Mouse (Mus musculus) C2C12 (cell line): Measurements from ENCODE around the gene Mapk3.
A peak's percentile ranks its signal among the peaks of the same experiment; 100 is the strongest.

ENCODE experiments used
- CEBPB ChIP-seq: IDR thresholded peaks from one replicate; pipeline ENCODE4 v1.6.1; 2011; ENCODE audit warnings: low read depth, mild to moderate bottlenecking, control low read depth, moderate library complexity
- CTCF ChIP-seq: IDR thresholded peaks from one replicate; pipeline ENCODE4 v1.5.1; 2011; ENCODE audit not compliant: control insufficient read depth, insufficient read depth, insufficient read length
- MAX ChIP-seq: IDR thresholded peaks from one replicate; pipeline ENCODE4 v1.6.1; 2011; ENCODE audit warnings: mild to moderate bottlenecking, control low read depth
- MYOD1 ChIP-seq: IDR thresholded peaks from one replicate; pipeline ENCODE4 v1.6.1; 2011; ENCODE audit warnings: low read depth; ENCODE audit not compliant: control insufficient read depth, insufficient read length
- MYOG ChIP-seq: IDR thresholded peaks from one replicate; pipeline ENCODE4 v1.6.1; 2011; ENCODE audit not compliant: control insufficient read depth, insufficient read length; ENCODE audit errors: extremely low read depth
- USF1 ChIP-seq: IDR thresholded peaks from one replicate; pipeline ENCODE4 v1.6.1; 2011; ENCODE audit warnings: low read depth, mild to moderate bottlenecking, control low read depth, moderate library complexity

DNA sequence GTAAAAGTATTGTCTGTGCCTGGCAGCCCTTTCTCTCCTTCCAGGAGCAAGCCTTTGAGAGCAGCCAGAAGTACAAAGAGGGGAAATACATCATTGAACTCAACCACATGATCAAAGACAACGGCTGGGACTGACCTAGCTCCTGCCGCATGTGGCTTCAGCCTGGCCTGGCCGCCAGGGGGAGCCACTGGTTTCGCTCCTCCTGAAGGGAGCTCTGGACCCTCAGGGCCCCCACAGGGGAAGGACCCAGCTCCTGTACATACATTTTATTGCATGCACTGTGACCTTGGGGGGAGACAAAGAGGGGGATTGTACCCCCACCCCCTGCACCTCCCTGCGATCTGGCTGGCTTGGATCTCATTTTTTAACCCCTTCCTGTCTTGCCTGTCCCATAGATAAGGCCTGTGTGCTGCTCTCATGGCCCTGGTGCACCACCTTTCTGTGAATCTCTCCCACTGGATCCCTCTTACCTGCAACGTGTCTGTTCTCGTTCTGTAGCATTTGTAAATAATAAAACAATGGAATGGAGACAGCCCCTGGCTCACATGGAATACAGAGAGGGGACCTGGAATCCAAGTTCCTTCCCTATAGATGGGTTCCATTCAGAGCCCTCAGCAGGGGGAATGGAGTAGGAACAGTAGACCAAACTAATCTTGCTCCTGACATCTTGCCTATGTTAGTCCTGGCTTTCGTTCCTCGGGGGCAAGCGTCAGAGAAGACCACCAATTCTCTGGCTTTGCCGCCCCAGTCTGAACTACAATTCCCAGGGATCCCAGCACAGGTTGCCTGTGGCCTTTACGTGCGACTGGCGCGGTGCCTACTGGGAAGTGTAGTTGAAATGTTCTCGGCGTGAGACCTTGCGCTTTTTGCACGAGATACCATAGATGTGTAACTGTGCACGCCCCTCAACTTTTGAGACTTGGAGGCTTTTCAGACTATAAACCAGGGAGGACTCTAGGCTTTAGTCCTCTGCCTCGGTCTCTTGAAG, 20.9 kb downstream of the Mapk3 start:
- TF ChIP-seq CTCF (peak; percentile 88), MAX (no peak), MYOD1 (no peak), CEBPB (no peak), USF1 (no peak), MYOG (no peak)
